Mouse (Mus musculus) cortical plate, adult 2 months (tissue): Measurements from ENCODE around the gene Mapkap1. TPM values are rescaled to one million over a fixed set of nuclear protein-coding genes. Genes with fewer than 3 reads are reported as not detected.

Experiments used
- H3K27ac ChIP-seq: fragments of 200-500 bp; 2 replicates; pipeline ENCODE4 v1.5.1; 2012; ENCODE audit warnings: low read length, control low read depth, inconsistent platforms; ENCODE audit not compliant: insufficient read depth
- H3K4me1 ChIP-seq: fragments of 200-500 bp; 2 replicates; pipeline ENCODE4 v1.6.1; 2011; ENCODE audit warnings: low read length; ENCODE audit not compliant: control insufficient read depth, insufficient read depth
- H3K4me3 ChIP-seq: fragments of 200-500 bp; 2 replicates; pipeline ENCODE4 v1.5.1; 2011; ENCODE audit warnings: mild to moderate bottlenecking, low read length, control low read depth; ENCODE audit not compliant: insufficient read depth
- CTCF ChIP-seq: fragments of 200-500 bp; IDR thresholded peaks from 2 replicates; pipeline ENCODE4 v1.5.1; 2011; ENCODE audit warnings: mild to moderate bottlenecking, control low read depth, low read length; ENCODE audit not compliant: insufficient read depth; ENCODE audit errors: extremely low read depth
- POLR2A ChIP-seq: fragments of 200-500 bp; IDR thresholded peaks from 2 replicates; pipeline ENCODE4 v1.6.1; 2011; ENCODE audit warnings: mild to moderate bottlenecking, low read length, control low read depth; ENCODE audit not compliant: insufficient read depth; ENCODE audit errors: extremely low read depth
- polyA plus RNA-seq: library from polyadenylated mRNA; depleted of rRNA; stranded (reverse); fragments of >200 nt; gene quantifications from 2 replicates; pipeline ENCODE4 v1.2.3, GENCODE M21; 2012

The Mapkap1 gene
- polyA plus RNA-seq, 1 experiment, result 53.0 TPM

- TF ChIP-seq CTCF (no peak), POLR2A (no peak)
- H3K4me1 ChIP-seq, result no peaks in the 10 kb centered on the region; the same call in 1 of the 2 replicates
Observed at GRCm38 (mm10) chr2:34624076-34624475, 217.5 kb downstream of the Mapkap1 start.

GRCm38 (mm10) chr2:34627328-34628226 lies 221.0 kb downstream of the Mapkap1 start:
- no peak overlapping the region for H3K27ac ChIP-seq
- no peak overlapping the region for H3K4me3 ChIP-seq
- TF ChIP-seq CTCF (no peak), POLR2A (no peak)
- no peaks in the 10 kb centered on the region; the same call in 1 of the 2 replicates for H3K4me1 ChIP-seq

More at GRCm38 (mm10) chr2:34624076-34624475, 217.5 kb downstream of the Mapkap1 start:
- Histone ChIP-seq H3K4me3 (no peak overlapping the region), H3K27ac (no peak overlapping the region)

- H3K27ac ChIP-seq, result no peak overlapping the region
- H3K4me1 ChIP-seq, result no peaks in the 10 kb centered on the region; the same call in 1 of the 2 replicates
- no peak overlapping the region for H3K4me3 ChIP-seq
- TF ChIP-seq POLR2A (no peak), CTCF (no peak)
Observed at GRCm38 (mm10) chr2:34628903-34629540, 222.5 kb downstream of the Mapkap1 start.

- H3K4me3 ChIP-seq, result no peak overlapping the region
- no peaks in the 10 kb centered on the region; the same call in 1 of the 2 replicates for H3K4me1 ChIP-seq
- H3K27ac ChIP-seq, result no peak overlapping the region
- TF ChIP-seq CTCF (no peak), POLR2A (no peak)
Observed at GRCm38 (mm10) chr2:34629758-34630157, 223.2 kb downstream of the Mapkap1 start.

- Histone ChIP-seq H3K27ac (no peak overlapping the region), H3K4me3 (no peak overlapping the region), H3K4me1 (no peaks in the 10 kb centered on the region; the same call in 1 of the 2 replicates)
- TF ChIP-seq POLR2A (no peak), CTCF (no peak)
Observed at GRCm38 (mm10) chr2:34630445-34630844, 223.9 kb downstream of the Mapkap1 start.

- no peak for TF ChIP-seq POLR2A
- TF ChIP-seq CTCF, result no peak
- Histone ChIP-seq H3K27ac (no peak overlapping the region), H3K4me1 (no peaks in the 10 kb centered on the region; the same call in 1 of the 2 replicates), H3K4me3 (no peak overlapping the region)
Observed at GRCm38 (mm10) chr2:34632051-34632450, 225.5 kb downstream of the Mapkap1 start.

GRCm38 (mm10) chr2:34635249-34636165 lies 228.9 kb downstream of the Mapkap1 start:
- TF ChIP-seq CTCF, result no peak
- TF ChIP-seq POLR2A, result no peak
- H3K4me1 ChIP-seq, result no peaks in the 10 kb centered on the region

GRCm38 (mm10) chr2:34638955-34639650 lies 232.5 kb downstream of the Mapkap1 start:
- peak; percentile 95 for TF ChIP-seq CTCF
- TF ChIP-seq POLR2A, result no peak
- Histone ChIP-seq H3K27ac (no peak overlapping the region), H3K4me3 (peak overlapping the region; percentile 26), H3K4me1 (no peaks in the 10 kb centered on the region)

More at GRCm38 (mm10) chr2:34635249-34636165, 228.9 kb downstream of the Mapkap1 start:
- no peak overlapping the region for H3K4me3 ChIP-seq
- H3K27ac ChIP-seq, result no peak overlapping the region
